Mouse (Mus musculus): Measurements from ENCODE around the gene Cavin2. TPM values are rescaled to one million over a fixed set of nuclear protein-coding genes. Genes with fewer than 3 reads are reported as not detected.

Gene Cavin2
- total RNA-seq (2014; rRNA removed): 8.2 and 11.2 TPM in 2 replicates
- polyA plus RNA-seq (2015; fragmentation: Nextera tagmentation; extraction: Ambion mirVana): 6.4 and 7.1 TPM in 2 replicates

DNA sequence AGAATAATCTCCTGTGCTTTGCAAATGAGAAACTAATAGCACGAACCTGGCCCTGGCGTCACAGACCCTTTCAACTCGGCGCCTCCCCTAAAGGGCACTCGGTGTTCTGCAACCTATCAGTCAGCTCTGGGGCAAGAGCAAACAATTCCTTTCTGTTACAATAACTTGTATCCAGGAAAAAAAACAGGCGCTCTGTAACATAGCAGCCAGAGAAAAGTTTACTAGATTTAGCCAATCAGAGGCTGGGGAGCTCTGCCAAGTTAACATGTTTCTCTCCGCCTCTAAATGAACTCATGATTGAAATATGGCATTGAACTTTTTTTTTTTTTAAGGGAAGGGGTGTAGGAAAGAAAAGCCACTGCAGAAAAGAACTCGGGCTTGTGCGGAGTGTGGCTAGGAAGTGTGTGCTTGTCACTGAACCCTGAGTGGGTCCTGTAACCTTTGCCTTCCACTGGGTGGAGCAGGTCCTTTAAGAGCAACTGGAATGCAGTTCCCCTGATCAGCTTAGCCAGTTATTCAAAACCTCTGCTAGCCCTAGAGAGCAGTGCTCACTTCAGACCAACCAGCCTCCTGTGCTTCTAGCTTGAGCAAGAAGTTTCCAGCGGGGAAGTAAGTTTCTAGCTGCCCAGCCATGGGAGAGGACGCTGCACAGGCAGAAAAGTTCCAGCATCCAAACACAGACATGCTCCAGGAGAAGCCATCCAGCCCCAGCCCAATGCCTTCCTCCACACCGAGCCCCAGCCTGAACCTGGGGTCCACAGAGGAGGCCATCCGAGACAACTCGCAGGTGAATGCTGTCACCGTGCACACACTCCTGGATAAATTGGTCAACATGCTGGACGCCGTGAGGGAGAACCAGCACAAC lies at the start of gene Cavin2:
TSS of gene Cavin2 (plus strand) at position 372 of the 865 bp plus-strand sequence.
- H3K4me3 ChIP-seq (ENCODE audit: low read depth, low read length): no peak within 1 kb of the TSS
- no peaks in the 10 kb centered on the region for H3K9me3 ChIP-seq (ENCODE audit: low read length)
- DNase-seq (no peak), ATAC-seq (peak; percentile 18)
- H3K27me3 ChIP-seq (ENCODE audit: insufficient read depth, low read length): no peaks in the 10 kb centered on the region
- no peak within 1 kb of the TSS for H3K4me2 ChIP-seq (ENCODE audit: low read depth)
- no peaks in the 10 kb centered on the region for H3K4me1 ChIP-seq (ENCODE audit: insufficient read depth)
- WGBS: 54% methylated on average over 17 of the region's 17 CpGs
- H3K9ac ChIP-seq: no peak within 1 kb of the TSS
- TF ChIP-seq CTCF (IDR thresholded peaks at IDR 0.05; ENCODE audit: low read depth): no peak
- no peaks in the 10 kb centered on the region for H3K36me3 ChIP-seq (ENCODE audit: insufficient read depth)
- H3K27ac ChIP-seq (ENCODE audit: low read depth, low read length): no peak within 1 kb of the TSS

DNA sequence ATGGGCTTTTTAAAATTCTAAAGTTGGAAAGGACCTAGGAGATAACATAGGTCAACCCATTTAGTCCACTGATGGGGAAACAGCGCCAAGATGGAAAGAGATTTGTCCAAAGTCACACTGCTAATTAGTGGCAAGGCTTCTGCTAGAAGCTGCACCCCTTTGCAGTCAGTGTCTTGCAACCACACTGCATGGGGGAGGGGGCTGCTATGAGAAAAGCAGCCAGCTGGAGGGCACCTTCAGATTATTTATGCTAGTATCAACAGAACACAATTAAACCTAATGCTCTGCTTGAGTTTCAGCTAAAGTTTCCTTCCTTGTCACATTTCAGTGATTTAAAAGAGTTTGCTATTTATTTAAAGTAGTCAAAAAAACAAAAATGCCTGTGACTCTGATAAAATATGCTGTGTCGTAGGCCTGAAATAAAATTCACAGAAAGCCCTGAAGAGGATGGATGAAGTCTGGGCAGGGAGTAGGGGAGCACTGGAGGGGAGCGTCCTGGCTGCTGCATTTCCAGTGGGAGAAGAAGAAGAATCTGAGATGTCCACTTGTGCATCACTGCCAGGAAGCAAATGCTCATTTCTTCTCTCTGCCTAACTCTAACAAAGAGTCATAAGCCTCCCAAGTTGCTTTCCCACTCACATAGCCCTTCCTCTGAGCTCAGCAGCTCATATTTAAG lies 47.5 kb upstream of the Cavin2 start:
- Histone ChIP-seq H3K27me3 (ENCODE audit: insufficient read depth, low read length) (no peaks in the 10 kb centered on the region), H3K36me3 (ENCODE audit: insufficient read depth) (no peaks in the 10 kb centered on the region), H3K4me2 (ENCODE audit: low read depth) (no peak overlapping the region), H3K4me3 (ENCODE audit: low read depth, low read length) (no peak overlapping the region), H3K9me3 (ENCODE audit: low read length) (no peaks in the 10 kb centered on the region), H3K9ac (no peak overlapping the region), H3K4me1 (ENCODE audit: insufficient read depth) (no peaks in the 10 kb centered on the region), H3K27ac (ENCODE audit: low read depth, low read length) (no peak overlapping the region)
- no peak for TF ChIP-seq CTCF (IDR thresholded peaks at IDR 0.05; ENCODE audit: low read depth)
- ATAC-seq (no peak), DNase-seq (no peak)
- 68% methylated on average over 3 of the region's 3 CpGs for WGBS

- no peaks in the 10 kb centered on the region for H3K4me1 ChIP-seq (ENCODE audit: insufficient read depth)
- H3K9me3 ChIP-seq (ENCODE audit: low read length): no peaks in the 10 kb centered on the region
- no peak overlapping the region for H3K9ac ChIP-seq
- H3K4me3 ChIP-seq (ENCODE audit: low read depth, low read length): no peak overlapping the region
- ATAC-seq (no peak), DNase-seq (no peak)
- TF ChIP-seq CTCF (IDR thresholded peaks at IDR 0.05; ENCODE audit: low read depth): no peak
- H3K27ac ChIP-seq (ENCODE audit: low read depth, low read length): no peak overlapping the region
- no peaks in the 10 kb centered on the region for H3K27me3 ChIP-seq (ENCODE audit: insufficient read depth, low read length)
- 85% methylated on average over 3 of the region's 3 CpGs for WGBS
- no peaks in the 10 kb centered on the region for H3K36me3 ChIP-seq (ENCODE audit: insufficient read depth)
- H3K4me2 ChIP-seq (ENCODE audit: low read depth): no peak overlapping the region
Observed at GRCm38 (mm10) chr1:51243294-51243693, 45.6 kb upstream of the Cavin2 start.

DNA sequence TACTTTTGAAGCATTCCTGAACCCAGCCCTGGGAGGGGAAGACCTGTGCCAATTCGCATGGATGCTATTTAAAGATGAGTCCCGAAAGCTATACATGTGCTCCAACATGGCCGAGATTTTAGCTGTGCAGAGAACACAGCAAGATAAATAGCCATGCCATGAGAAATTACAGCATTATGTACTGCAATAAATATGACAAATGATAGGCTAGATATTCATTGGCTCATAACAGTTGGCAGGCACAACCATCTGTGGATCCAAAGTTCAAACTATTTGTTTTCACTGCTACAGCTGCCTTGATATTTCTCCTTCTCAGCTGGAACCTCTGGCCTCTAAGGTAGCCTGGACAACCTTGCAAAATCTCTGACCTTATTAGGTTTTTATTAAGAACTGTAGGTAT lies 45.1 kb upstream of the Cavin2 start:
- no peak overlapping the region for H3K4me2 ChIP-seq (ENCODE audit: low read depth)
- 89% methylated on average over 3 of the region's 3 CpGs for WGBS
- no peak for ATAC-seq

DNA sequence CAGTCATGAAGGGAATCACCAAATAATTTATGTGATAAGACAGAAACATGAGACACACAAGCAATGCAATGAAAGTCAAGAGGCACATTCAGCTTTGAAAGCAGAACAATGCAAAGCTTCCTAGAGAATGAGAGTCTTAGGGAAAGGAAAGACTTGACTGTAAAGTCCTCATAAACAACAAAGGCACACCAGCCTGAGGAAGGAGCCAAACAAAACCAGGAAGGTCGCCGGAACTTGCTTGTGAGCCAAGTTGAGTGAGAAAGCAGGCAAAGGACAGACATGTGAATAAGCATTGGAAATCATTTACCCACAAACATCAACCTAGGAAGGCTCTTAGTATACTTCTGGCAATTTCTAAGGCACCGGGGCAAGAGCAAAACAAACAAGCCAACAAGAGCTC lies 43.5 kb upstream of the Cavin2 start:
- Histone ChIP-seq H3K9ac (no peak overlapping the region), H3K36me3 (ENCODE audit: insufficient read depth) (no peaks in the 10 kb centered on the region), H3K4me1 (ENCODE audit: insufficient read depth) (no peaks in the 10 kb centered on the region), H3K4me3 (ENCODE audit: low read depth, low read length) (no peak overlapping the region), H3K9me3 (ENCODE audit: low read length) (no peaks in the 10 kb centered on the region), H3K4me2 (ENCODE audit: low read depth) (no peak overlapping the region), H3K27ac (ENCODE audit: low read depth, low read length) (no peak overlapping the region), H3K27me3 (ENCODE audit: insufficient read depth, low read length) (no peaks in the 10 kb centered on the region)
- no peak for TF ChIP-seq CTCF (IDR thresholded peaks at IDR 0.05; ENCODE audit: low read depth)
- DNase-seq (no peak), ATAC-seq (no peak)
- WGBS: 56% methylated on average over 3 of the region's 3 CpGs

More for the DNA sequence above, 45.1 kb upstream of the Cavin2 start:
- Histone ChIP-seq H3K4me1 (ENCODE audit: insufficient read depth) (no peaks in the 10 kb centered on the region), H3K27me3 (ENCODE audit: insufficient read depth, low read length) (no peaks in the 10 kb centered on the region), H3K27ac (ENCODE audit: low read depth, low read length) (no peak overlapping the region), H3K9me3 (ENCODE audit: low read length) (no peaks in the 10 kb centered on the region), H3K36me3 (ENCODE audit: insufficient read depth) (no peaks in the 10 kb centered on the region), H3K9ac (no peak overlapping the region), H3K4me3 (ENCODE audit: low read depth, low read length) (no peak overlapping the region)
- DNase-seq: no peak
- TF ChIP-seq CTCF (IDR thresholded peaks at IDR 0.05; ENCODE audit: low read depth): no peak

- H3K27me3 ChIP-seq (ENCODE audit: insufficient read depth, low read length): no peaks in the 10 kb centered on the region
- WGBS: 82% methylated on average over 5 of the region's 5 CpGs
- H3K4me3 ChIP-seq (ENCODE audit: low read depth, low read length): no peak overlapping the region
- H3K4me2 ChIP-seq (ENCODE audit: low read depth): no peak overlapping the region
- H3K27ac ChIP-seq (ENCODE audit: low read depth, low read length): no peak overlapping the region
- H3K9ac ChIP-seq: no peak overlapping the region
- TF ChIP-seq CTCF (IDR thresholded peaks at IDR 0.05; ENCODE audit: low read depth): no peak
- no peaks in the 10 kb centered on the region for H3K4me1 ChIP-seq (ENCODE audit: insufficient read depth)
- H3K36me3 ChIP-seq (ENCODE audit: insufficient read depth): no peaks in the 10 kb centered on the region
- no peaks in the 10 kb centered on the region for H3K9me3 ChIP-seq (ENCODE audit: low read length)
- ATAC-seq: peak; percentile 29; the same call in 1 of the 2 replicates
- no peak for DNase-seq
Observed at GRCm38 (mm10) chr1:51250302-51250701, 38.6 kb upstream of the Cavin2 start.

Measured in forebrain, postnatal 0 days (tissue).